Mouse (Mus musculus) right cerebral cortex, postnatal 36 days (tissue): Measurements from ENCODE around the gene Kmt2e.
"Not testable (repeated sequence)": the region's sequence is repeated elsewhere in the genome, so short reads cannot be mapped to it uniquely, and the experiment has no call there.

ENCODE experiments used
- DNase-seq, 2 experiments: peaks; one replicate each; pipeline ENCODE4 v3.0.0; 2022; ENCODE audit warnings: low spot score in 2 of 2, mixed read lengths in 1 of 2

Gene Kmt2e

DNA sequence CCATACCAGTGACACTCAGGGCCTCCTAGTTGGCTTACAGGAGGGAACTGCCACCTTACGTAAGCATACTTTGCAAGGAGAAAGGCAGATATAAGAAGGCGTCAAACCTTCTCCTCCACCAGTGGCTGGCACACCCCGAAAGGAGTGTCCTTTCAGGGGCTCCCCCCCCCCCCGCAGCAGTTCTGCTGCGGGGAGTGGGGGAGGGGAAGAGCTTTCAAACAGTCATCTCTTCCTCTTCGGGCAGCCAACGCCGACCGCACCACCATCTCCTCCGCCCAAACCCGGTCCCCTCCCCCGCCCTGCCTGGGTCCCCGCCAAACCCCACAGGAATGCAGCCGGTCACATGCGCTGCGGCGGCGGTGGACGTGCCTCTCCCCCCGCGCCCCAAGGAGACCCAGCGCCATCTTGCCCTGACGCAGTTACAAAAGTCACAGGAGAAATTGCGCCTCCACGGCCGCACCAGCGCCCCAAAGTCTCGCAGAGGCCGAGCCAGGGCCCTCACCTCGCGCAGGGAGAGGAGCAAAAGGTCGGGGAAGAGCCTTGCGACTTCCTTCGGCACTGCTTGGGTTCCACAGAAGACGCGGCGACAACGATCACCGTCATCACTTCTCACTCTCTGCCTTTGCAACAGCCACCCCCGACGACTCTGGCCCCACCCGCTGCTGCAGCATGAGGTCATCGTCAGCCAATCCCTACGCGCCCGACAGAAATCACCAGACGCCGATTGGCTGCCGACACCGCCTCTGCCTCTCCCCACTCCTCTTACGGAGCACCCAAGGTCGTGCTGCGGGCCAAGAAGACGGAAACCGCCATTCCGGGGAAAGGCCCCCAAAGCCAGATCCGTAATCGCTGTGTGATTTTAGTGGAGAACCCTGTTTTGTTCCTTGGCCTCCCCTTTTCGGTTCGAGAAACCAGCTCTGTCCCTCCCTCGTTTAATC lies 1.3 kb upstream of the Kmt2e start:
- peak; percentile 99 for DNase-seq

DNA sequence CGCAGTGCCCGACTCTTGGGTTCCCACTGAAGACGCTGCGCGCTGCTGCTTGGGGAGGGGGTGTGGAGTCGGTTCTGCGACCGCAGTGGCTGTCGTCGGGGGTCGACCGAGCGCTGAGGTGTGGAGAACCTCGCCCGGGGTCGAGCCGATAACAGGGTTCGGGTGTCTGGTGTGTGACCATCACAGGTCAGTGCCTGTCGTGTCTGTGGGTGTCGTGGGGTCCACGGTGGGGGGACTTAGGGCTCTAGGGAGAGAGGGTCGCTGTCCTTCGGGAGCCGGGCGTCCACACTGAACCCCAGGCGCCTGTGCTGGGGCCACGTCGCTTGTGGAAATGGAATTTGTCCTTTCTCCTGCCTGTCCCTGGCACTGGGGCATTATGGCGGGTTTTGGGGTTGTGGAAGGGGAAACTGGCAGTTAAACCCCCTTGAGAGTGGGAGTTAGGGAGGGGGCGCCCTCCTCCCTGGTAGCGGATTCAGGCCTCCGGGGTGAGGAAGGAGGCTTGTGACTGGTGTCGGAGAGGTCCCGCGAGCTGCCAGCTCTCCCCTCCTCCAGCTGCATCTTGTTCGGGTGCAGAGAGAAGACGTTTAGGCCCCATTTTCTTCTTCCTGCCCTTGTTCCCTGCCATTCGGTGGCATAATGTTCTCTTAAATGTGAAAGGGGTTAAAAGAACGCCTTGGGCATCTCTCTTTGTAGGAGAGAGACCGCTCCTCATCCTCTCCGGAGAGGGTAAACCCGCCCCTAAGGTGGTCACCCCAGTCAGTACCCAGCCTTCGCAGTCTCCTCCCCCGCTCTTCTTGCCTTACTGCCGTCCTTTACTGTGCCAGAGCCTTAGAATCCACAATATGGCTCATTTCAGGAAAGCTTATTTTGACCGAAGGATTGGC lies 599 bp downstream of the Kmt2e start:
- peak; percentile 42 to 60 for DNase-seq

DNA sequence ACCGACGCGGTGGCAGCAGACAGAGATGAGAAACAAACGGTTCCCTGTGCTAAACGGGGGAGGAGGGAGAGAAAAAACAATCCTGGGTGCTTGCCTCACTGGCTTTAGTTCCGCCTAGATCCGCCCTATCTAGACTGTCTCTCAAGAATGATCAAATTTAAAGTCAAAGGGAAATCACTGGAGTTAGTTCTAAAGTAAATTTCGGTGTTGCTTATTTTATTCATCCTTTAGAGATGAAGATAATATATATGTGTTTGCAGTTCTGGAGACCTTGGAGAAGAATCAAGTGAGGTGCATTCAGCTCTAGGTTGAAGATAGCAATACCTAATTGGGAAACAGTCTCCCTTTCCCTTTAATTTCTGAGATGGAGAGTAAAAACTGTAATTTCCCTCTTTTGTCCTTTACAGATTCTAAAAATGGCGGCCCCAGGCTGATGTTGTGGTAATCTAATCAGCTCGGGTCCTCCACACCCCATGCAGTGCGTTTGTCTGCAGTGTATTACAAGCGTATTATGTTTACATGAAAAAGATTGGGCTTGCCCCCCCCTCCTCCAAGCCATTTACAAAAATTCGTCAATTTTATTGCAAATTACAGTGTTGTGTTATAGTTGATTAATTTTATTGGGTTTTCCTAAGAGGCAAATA lies 1.4 kb downstream of the Kmt2e start:
- no peak for DNase-seq

DNA sequence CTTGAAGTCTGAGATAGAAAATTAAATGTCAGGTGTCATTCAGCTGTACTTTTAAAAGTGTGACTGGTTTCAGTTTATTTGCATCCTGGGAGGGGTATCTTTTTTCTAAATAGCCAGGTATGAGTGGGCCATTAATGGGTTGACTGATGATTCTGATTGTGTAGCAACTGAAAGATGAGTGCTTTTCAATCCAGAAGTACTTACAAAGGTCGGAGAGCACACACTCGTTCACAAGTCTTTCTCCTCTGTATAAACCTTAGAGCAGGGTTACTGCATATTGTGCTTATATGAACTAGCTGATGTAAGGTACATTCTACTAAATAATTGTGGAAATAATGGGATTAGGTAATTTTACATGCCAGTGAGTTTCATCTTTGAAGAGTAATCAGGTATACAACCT lies 2.5 kb downstream of the Kmt2e start:
- no peak for DNase-seq

DNA sequence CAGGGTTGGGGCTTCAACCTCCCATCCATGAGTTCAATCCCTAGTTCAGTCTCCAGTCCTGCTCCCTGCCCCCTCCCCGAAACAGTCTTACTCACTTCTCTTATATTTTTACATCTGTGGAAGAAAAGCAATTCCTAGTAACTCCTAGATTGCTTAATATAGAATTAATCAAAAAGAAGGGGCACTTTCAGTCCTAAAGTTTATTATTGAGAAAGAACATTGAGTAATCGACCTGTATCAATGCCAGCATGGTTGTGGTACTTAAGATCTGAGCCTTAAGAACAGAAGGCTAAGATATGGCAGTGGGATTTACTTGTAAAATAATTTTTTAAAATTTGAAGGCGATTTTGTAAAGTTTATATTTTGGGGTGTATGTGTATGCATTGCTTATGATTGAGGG lies 5.6 kb downstream of the Kmt2e start:
- no peak for DNase-seq

DNA sequence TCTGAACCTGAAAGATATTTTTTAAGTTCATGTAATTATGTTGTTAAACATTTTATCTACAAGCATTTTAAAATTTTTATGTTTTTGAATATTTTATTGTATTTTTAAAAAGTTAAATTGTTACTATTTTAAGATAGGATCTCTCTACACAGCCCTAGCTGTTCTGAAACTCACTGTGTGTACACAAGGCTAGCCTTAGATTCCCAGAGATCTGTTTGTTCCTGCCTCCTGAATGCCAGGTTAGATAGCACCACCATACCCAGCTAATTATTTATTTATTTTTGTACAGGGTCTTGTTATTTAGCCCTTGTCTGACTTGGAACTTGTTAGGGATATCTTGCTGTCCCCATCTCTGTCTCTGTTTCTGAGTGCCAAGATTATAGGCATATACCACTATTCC lies 6.3 kb downstream of the Kmt2e start:
- DNase-seq: no peak

DNA sequence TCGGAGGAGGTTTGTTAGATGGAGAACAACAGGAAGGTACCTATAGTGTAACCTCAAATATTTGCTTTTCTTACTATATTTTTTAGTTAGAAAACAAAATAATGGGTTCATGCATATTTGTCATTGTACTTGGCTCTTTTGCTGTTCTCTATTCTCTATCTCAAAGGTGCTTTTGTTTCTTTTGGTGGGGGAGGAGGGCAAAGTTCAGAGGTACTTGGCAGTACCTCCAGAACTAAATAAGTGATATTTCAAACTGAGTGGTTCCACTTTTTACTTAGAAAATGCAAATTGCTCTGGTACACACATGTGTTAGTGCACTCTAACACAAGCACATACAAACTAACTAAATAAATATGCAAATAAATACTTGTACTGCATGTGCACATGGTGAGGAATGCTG lies 7.7 kb downstream of the Kmt2e start:
- DNase-seq: no peak

DNA sequence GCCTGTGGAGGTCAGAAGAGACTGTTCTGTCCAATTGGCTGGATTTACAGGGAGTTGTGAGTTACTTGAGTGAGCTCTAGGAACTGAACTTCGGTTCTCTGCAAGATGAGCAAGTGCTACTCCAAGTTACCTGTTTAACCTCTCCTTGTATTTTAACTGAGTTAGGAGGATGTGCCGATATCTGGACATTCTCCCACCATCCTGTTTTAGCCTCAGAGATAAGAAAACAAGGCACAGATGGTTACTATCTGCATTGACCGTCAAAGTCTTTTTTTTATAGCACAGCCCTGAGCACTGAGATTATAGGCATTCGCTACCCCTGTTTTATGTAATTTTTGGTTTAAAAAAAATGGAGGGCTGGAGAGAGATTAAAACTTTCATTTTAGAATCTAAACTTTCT lies 10.2 kb downstream of the Kmt2e start:
- no peak for DNase-seq

DNA sequence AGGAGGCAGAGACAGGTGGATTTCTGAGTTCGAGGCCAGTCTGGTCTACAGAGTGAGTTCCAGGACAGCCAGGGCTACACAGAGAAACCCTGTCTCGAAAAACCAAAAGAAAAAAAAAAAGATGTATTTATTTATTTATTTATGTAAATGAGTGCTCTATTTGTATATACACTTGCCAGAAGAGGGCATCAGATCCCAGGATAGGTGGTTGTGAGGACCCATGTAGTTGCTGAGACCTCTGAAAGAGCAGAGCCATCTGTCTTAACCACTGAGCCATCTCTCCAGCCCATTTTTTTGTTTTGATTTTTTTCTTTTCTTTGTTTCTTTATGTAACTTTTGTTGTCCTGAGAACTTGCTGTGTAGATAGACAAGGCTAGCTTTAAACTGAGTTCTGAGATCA lies 19.3 kb downstream of the Kmt2e start:
- DNase-seq: not testable (repeated sequence)

DNA sequence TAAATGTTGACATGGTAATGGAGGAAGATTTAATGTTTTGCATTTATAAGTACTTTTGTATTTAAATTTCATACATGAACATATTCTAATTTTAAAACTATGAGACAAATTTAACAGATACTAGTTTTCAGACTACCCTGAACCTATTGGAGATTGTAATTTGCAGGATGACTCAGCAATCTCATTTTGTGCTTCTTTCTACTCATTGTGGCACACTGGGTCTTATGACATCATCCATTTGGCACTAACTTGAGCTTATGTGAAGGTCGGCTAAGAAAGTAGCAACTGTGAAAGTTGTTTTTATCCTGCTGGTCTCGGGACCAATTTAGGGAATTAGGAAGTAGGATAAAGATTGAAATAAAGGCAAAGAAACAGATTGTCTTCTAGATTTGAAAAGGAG lies 27.4 kb downstream of the Kmt2e start:
- DNase-seq: no peak

DNA sequence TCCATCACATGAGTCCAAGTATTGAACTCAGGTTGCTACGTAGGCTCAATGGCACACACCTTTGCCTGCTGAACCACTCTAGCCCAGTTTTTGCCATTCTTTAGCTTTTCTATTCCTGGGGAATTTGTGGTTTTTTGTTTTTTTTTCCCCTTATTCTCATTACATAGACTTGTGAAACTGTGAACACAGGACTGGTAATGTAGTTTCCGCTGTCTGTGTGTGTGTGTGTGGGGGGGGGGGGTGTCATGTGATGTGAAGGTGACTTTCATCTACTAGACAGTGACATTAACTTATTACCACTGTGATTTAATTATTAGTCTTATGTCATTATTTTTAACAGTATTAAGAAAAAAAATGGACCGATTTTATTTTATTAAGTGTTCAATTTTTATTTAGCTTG lies 30.0 kb downstream of the Kmt2e start:
- DNase-seq: no peak

DNA sequence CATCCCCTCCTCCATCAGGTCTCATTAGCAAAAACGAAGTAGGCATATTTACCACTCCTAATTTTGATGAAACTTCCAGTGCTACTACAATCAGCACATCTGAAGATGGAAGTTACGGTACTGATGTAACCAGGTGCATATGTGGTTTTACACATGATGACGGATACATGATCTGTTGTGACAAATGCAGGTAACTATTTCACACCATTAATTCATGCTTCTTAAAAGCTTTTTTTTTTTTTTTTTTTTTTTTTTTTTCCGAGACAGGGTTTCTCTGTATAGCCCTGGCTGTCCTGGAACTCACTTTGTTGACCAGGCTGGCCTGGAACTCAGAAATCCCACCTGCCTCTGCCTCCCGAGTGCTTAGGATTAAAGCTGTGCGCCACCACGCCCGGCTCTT lies 30.5 kb downstream of the Kmt2e start:
- DNase-seq: no peak

DNA sequence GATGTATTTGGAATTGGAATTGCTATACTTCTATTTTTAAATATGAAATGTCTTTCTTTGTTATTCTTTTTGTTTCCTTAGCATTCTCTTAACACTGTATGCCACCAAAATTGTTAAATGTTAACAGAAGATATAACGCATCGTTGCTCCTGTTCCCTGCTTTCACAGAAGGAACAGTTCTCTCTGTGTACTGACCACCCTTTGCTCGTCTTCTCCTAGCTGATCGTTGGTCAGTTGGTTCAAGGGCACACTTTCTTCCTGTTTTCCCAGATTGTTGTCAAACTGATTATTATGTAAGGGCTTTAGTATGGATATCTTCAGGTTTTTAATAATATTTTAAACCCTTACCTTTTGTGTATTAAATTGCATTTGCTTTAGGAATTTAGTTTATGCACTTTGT lies 32.3 kb downstream of the Kmt2e start:
- no peak for DNase-seq

DNA sequence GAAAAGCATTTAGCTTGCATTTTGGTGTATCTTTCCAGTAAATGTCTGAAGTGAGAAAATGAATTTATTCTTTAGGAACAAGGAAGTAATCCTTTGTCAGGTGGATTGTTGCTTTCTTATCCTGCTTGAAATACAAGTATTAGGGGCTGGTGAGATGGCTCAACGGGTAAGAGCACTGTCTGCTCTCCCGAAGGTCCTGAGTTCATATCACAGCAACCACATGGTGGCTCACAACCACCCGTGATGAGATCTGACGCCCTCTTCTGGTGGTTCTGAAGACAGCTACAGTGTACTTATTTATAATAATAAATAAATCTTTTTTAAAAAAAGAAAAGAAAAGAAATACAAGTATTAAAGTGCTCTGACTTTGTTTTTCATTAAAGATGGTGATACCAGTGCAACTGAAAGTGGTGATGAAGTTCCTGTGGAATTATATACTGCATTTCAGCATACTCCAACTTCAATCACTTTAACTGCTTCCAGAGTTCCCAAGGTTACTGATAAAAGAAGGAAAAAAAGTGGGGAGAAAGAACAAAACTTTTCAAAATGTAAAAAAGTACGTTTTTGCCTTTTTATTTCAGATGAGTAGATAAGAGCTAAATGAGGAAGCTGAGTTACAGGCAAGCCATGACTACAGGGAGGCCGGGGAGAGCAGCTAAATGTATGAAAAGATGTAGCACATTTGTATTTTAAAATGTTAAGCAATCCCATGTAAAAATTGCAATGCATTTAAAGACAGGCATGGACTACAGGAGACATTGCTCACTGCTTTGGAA lies 39.0 kb downstream of the Kmt2e start:
- DNase-seq: no peak

DNA sequence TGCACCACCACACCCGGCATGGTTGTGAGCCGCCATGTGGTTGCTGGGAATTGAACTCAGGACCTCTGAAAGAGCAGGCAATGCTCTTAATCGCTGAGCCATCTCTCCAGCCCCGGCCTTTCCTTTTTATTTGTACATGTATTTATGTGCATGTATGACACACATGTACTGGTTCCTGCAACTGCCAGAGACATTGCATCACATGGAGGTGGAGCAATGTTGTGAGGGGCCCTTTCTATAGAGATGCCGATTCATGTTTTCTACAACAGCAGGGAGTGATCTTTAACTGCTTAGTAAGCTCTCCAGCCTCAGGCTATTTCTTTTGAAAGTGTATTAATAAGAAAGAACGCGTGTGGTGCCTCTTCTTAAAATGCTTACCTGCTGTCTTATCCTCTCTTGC lies 49.6 kb downstream of the Kmt2e start:
- DNase-seq: no peak

DNA sequence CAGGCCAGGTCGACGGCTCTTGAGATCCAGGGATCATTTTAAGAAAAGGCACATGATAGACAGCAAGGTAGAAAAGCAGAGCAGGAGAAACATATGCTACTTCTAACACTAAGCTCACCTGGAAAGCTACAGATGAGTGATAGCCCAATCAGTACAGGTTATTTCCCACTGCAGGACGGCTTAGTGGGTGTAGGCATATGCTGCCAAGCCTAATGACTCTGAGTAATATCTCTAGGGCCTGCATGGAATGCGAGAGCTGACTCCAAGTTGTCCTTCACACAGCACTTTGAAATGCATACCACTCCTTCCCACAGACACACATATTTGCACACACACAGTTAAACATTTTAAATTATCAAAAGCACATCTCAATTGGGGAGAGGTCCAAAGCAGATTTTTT lies 55.0 kb downstream of the Kmt2e start:
- no peak for DNase-seq

DNA sequence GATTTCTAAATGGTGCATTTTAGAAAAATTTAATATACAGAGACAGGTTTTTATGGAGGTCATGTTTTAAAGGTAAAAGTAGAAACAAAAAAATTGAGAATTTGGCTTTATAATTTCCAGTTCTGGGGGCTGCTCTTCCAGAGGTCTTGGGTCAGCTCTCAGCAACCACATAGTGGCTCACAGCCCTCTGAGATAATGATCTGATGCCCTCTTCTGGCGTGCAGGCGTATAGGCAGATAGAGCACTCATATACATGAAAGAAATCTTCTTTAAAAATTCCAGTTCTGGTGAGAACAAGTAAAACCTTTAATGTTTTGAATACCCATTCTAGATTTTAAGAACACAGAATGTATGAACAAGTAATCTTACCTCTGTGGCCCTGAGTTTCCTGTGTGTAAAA lies 56.6 kb downstream of the Kmt2e start:
- DNase-seq: no peak

DNA sequence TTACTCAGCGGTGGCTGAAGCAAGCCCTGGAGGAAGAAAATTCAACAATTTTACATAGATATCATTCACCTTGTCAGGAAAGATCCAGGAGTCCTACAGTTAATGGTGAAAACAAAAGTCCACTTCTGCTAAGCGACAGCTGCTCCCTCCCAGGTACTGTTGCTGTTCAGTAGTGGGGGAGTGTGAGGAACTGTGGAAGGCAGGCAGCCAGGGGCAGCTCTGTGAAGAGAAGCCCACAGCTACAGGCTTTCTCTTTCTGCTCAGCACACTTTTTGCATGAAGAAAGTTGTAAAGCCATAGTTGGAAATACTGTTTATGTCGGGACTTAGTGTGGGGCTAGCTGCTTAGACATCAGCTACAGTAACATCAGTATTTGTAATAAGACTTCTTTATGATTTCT lies 62.2 kb downstream of the Kmt2e start:
- DNase-seq: no peak

DNA sequence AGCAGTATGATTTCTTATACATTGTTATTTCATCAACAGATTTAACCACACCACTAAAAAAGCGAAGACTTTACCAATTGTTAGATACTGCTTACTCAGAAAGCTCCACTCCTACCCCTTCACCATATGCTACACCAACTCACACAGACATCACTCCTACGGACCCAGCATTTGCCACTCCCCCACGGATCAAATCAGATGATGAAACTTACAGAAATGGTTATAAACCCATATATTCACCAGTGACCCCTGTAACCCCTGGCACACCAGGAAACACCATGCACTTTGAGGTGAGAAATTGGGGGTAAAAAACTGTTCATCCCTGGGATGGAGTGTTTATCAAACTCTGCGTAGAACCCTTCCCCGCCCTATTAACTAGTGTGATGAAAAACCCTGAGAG lies 62.7 kb downstream of the Kmt2e start:
- no peak for DNase-seq

DNA sequence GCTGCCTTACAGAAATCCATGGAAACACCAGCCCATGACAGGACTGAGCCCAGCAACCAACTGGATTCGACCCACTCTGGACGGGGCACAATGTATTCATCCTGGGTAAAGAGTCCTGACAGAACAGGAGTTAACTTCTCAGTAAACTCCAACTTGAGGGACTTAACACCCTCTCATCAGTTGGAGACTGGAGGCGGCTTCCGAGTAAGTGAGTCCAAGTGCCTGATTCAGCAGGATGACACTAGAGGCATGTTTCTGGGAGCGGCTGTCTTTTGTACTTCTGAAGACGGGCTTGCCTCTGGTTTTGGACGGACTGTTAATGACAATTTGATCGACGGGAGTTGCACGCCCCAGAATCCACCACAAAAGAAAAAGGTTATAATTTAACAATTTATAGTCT lies 63.7 kb downstream of the Kmt2e start:
- no peak for DNase-seq

DNA sequence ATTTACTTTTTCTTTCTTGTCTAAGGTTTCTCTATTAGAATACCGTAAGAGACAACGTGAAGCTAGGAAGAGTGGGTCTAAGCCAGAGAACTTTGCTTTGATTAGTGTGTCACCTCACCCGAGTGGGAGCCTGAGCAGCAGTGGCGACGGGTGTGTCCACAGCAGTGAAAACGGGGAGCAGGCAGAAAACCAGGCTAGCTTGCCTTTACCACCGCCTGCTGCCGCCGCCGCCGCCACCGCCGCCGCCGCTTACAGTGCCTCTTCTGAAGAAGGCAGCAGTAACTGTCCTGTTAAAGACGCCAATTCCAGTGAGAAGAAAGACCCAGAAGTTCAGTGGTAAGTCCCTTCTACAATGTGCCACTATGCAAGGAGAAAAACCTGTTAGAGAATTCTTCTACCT lies 65.0 kb downstream of the Kmt2e start:
- DNase-seq: no peak

DNA sequence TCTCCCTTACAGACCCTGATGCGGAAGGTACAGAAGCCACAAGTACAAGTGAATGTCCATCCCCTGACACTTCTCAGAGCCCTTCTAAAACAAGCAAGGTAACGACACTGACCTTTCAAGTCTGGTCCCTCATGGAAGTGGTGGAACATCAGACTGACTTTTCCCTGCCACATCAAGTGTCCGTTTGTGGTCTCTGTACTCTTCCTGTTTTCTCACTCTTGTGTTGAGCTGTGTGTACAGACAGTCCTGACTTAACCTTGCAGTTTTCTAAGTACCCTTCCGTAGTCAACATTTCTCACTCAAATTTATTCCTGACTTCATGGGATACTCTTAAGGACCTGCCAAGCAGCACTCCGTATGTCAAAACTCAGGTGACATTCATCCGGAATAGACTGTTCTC lies 66.5 kb downstream of the Kmt2e start:
- DNase-seq: no peak
